Mouse (Mus musculus) heart, postnatal 0 days (tissue): ENCODE results near the gene Fpgs.
A peak's percentile ranks its signal among the peaks of the same experiment; 100 is the strongest.

ENCODE experiments used
- CTCF ChIP-seq: IDR thresholded peaks from 2 replicates; pipeline ENCODE4 v1.5.1; 2016; ENCODE audit warnings: antibody characterized with exemption, control low read depth, low read depth
- EP300 ChIP-seq: IDR thresholded peaks from 2 replicates; pipeline ENCODE4 v1.6.1; 2016; ENCODE audit warnings: antibody characterized with exemption, low read depth

GRCm38 (mm10) chr2:32689420-32689819, 14.5 kb downstream of the Fpgs start:
- peak; percentile 100 for TF ChIP-seq CTCF
- no peak for TF ChIP-seq EP300
